Mouse (Mus musculus) left cerebral cortex, adult 18-20 months (tissue): ENCODE data around the gene Lin52. TPM values are rescaled to one million over a fixed set of nuclear protein-coding genes. Genes with fewer than 3 reads are reported as not detected.

Experiments used
- DNase-seq, 2 experiments: peaks; one replicate each; pipeline ENCODE4 v3.0.0; 2021 to 2022; ENCODE audit warnings: low spot score in 2 of 2, mixed read lengths in 1 of 2
- total RNA-seq, 2 experiments: library from RNA; stranded (reverse); gene quantifications; 2 replicates each; pipeline ENCODE4 v1.2.3; 2021

Lin52 gene
- total RNA-seq, 2 experiments from 2014 or later: 25.2 to 25.7 TPM

DNA sequence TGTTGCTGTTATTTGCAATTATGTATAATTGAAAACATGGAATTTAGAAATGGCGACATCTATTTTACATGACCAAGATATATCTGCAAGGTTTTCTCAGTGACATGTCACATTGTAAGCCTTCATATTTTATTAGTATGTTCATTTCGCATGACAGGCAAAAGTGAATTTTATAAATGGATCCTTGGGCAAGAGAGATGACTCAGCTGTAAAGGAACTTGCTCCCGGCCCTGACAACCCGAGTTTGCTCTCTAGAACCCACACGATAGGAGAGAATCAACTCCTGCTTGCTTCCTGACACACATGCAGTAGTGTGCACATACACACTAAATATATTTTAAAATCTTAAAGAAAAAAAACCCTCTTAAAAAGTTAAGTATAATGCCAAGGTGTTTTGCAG lies 10.2 kb downstream of the Lin52 start:
- DNase-seq: no peak

DNA sequence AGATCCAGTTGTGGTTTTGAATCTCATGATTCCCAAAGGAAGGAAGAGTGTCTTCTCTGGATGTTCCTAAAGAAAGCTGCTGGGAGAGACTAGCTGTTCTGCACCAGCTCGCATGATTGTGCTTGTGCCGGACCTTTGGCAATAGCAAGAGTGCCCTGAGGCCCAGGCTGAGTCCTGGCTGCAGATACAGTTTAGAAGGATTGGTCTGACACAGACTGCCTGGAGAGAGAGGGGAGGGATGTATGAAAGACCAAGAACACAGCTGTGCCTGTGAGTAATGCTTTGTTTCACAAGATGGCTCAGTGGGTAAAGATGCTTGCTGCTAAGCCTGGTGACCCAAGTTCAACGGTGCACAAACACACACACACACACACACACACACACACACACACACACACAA lies 11.6 kb downstream of the Lin52 start:
- DNase-seq: no peak

DNA sequence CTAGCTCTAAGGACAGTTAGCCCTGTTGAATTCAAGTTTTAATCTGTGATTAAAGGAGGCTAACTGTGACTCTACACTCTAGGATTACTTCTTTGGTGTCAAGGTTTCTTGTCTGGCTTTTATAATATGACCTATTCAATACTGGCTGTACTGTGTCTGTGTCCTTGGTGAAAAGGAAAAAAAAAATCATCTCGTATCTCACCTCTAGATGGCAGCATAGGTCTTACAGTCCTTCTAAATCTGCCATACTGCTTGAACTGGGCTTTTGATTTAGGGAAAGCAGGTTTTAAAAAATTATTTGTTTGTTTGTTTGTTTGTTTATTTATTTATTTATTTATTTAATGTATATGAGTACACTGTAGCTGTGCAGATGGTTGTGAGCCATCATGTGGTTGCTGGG lies 17.5 kb downstream of the Lin52 start:
- DNase-seq: no peak

DNA sequence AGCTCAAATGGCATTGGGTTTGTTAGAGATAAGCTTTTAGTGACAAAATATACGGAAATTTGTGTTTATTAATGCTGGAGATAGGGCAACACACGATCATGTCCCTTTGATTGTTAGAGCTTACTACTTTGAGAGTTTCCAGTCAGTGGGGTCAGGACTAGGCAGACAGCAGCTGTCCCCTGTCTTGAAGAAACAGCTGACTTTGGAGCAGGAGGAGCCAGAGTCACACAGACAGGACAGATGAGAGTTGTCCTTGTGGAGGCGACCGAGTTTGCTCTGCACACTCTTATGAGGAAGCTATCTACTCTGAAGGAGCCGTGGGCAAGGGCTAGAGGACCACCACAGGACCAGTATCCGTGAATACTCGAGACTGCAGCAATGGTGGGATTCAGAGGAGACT lies 27.7 kb downstream of the Lin52 start:
- no peak for DNase-seq

DNA sequence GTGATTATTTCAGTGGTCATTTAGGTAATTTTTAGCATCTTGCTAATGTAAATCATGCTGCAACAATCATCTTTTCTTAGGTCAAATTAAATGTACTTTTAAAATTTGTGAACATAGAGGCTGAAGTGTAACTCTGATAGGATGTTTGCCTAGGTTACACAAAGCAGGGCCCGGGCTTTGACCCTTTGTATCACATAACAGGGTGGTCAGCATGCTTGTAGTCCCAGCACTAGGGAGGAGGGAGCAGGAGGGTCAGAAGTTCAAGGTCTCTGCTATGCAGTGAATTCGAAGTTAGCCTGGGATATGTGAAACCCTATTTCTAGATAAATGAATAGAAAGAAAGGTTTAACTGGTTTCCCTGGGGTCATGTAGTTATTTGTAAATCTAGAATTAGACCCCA lies 30.0 kb downstream of the Lin52 start:
- DNase-seq: no peak

DNA sequence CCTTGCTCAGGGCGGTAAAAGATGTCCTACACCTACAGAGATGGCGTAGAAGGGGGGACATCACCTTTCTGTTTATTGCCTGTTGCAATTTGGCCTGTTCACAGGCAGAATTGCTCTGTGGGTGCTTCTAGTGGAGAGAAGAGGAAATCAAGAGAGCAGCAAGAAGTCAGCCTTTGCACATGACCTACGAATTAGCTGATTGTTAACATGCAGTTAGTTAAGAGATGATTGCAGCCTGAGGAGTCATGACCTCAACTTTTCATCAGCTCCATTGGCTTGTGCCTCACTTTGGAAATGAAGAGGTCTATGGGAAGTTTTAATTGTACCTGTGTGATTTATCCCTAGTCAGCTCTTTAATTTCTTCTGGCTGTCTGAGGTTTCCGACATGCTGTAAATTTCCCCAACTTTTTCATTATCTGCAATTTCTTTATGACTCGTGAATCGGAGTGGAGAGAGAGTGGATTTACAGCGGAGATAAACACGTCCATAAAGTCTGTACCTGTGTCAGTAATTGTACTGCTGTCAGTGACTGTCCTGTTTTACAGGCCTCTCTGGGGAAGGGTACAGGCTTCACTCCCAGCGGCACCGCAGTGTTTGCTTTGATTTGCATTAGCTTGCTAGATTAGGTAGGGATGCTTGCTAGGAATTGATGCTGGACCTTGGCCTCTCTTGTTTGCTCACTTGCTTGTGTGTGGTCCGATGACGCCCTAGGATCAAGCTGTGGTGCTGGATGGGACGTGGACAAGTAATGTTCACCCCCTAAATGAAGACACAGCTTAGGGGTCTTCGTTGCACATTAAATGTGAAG lies 31.8 kb downstream of the Lin52 start:
- no peak for DNase-seq

DNA sequence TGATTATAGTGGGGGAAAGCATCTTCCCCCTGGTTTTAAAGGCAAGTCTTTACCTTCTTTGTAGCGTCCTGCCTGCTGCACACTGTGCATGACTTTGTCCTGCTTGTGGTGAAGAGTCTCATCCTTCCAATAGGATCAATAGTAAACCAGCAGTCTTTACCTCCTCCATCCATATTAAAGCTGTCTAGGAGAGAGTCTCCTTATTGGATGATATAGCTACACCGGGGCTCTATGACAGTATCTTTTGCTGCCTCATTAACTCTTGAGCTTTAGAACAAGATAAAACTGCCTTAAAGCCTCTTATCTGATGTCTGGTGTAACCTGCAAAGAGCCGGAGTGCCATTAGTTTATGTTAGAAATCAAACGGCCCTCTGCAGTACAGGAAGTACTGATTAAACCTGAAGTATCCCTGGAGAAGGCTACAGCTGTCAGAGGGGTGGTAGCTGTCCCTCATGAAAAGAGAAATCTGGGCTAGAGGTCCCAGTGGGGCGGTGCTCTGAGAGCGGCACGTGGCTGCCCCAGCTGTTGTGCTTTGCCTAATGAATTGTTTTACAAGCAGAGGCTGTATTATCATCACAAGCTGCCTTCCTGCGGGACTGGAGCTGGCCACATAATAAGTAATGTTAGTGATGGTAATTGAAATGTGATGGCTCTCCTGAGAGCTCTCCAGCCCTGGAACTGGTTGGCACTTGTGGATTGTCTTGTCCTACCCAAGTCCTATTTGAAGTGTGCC lies 36.3 kb downstream of the Lin52 start:
- peak in 1 of 2 experiments; percentile 2 for DNase-seq

DNA sequence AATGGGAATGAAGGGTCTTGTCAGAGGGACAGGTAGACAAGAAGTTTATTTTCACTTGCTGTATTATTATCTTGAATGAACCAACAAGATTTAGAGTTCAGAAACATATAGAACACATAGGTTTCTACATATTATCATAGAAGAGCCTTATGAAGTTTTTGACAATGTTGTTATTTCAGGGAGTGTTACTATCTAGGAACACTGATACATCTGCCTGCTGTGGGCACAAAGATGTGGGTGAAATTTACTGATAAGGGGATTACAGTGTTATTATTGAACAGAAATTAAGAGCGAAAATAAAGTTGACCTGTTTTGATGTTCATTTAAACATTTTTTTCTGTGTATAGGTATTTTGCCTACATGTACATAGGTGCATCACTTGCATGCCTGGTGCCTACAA lies 45.6 kb downstream of the Lin52 start:
- no peak for DNase-seq

DNA sequence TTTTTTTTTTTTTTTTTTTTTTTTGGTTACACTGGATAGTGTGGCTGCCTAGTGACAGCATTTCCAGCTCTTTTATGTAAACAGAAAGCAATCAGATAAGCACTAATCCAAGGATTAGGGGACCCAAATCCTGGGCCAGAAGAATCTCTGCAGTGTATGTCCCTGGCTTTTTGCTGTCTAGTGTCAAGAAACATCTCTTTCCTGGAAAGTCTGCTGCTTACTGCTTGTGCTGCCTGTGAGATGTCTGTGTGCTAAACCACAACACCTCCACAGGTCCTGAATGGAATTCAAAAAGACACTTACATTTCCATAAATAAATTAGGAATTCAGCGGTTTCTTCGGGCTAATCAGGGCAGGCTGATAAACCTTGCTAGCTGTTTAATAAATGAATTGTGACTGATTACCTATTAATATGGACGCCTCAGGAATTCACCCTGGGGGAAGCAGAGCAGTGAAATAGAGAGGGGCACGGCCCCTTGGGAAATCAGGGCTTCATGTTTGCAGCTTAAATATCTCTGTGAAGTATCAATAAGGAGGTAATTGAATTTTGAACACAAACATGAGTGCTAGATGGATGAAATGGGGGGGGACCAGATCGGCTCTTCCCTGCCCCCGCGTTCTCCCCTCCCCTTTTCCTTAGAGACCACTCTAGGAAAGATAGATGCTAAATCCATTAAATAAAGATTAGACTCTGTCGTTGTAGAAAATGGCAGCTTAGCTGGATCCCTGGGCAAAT lies 49.5 kb downstream of the Lin52 start:
- DNase-seq: no peak

DNA sequence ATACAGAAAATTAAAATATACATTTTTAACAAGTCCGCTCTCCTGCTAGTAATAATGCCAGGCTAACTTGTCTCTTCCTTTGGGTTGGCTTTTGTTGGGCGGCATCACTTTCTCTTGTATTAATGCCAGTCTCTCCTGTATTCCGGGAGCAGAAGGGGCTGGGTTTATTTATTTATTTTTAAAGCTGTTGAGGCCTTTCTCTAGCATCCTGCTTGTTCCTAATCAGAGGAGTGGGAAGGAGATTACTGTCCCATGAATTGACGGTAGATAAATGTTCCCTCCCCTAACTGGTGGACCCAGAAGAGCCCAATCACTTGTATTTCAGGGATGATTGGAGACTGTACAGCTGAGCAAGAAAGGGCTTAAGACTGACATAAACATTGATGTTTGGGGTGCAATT lies 50.1 kb downstream of the Lin52 start:
- DNase-seq: no peak

DNA sequence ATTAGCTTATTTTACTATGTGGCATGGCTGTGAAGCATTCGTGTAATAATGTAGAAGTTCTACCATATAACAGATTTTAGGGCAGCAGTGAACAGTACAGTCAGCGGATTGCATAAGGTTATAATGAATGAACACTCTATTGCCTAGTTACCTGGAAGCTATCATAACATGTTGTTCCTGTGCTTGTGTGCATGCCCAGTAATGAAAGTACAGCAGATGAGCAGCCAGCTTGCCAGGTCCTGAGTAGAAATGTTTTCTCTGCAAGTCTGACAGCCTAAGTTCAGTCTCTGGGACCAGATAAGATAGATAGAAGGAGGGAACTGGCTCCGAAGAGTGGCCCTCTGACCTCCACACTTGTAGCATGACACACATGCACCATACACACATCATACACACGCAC lies 55.6 kb downstream of the Lin52 start:
- no peak for DNase-seq

DNA sequence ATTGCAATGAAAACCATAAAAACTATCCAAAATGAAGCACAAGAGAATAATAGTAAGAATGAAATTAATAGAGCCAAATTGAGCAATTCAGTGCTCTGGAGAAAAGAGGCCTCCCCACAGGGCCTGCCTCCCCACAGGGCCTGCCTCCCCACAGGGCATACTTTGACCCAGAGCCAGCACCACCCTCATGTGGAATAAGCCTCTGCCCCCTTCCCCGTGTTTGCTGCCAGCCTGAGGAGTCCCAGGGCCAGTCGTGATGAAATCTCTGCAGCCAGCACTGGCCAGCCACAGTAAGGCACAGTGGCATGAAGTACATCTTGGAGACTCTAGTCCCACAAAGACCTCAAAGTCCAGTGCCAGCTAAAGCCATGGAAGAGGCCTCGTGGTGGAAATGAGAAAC lies 60.8 kb downstream of the Lin52 start:
- no peak for DNase-seq

DNA sequence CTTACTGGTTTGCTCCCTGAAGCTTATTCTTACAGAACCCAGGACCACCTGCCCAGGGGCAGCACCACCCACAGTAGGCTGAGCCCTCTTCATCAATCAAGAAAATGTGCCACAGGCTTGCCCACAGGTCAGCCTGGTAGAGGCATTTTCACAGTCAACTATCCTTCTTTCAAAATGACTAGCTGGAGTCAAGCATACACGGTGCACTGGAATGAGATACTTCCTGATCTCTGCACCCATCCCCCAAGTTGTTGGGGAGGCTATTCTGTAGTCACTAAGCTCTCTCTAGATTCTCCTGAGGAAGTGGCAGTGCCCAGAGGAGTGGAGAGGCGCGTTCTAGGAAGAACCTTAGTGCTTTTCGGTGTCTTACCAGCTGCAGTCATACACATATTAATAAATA lies 64.3 kb downstream of the Lin52 start:
- DNase-seq: no peak

DNA sequence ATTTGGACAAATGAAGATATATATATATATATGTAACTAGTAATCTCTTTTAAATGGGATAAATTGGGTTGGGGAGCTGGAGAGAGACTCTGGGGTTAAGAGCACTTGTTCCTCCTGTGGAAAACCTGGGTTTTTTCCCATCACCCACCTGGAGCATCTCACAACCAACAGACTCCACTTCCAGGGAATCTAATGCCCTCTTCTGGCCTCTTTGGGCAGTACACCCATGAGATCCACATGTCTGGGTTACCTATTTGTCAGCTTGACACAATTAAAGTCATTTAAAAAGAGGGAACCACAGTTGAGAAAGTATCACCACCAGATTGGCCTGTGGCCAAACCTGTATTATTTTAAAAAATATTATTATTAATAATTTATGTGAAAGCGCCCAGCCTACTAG lies 65.4 kb downstream of the Lin52 start:
- DNase-seq: no peak

DNA sequence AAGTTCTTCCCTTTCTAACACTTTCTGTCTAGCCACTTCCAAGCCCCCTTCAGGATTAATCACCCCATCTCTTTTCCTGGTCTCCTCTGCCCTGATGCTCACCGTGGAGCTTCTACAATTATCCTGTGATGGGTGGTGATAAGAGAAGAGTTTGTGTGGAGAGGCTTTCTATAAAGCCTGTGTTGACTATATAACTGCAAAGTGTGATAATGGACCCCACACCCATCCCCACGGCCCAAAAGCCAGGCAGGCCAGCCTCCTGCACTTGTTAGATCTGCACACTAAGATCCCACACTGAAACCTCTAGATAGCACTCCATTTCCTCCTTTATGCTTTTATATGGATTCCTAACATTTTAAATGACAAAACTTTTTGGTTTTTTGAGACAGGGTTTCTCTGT lies 66.8 kb downstream of the Lin52 start:
- DNase-seq: no peak

DNA sequence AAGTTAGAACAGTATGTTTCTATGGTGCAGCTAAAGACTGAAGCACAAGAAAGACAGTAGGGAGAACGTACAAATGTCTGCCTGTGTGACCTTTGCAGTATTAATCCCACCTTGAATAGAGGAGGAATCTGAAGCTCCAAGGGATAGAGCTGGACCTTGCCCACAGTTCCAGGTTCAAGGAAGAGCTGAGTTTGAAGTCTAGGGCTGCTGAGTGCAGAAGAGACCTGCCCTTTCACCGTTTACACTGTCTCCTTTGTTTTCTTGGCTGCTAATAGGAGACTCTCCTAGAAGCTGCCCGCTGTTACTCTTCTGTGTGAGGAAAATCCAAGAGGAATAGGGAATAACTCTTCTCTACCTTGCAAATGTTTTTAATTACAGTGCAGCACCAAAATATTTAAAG lies 72.5 kb downstream of the Lin52 start:
- no peak for DNase-seq

DNA sequence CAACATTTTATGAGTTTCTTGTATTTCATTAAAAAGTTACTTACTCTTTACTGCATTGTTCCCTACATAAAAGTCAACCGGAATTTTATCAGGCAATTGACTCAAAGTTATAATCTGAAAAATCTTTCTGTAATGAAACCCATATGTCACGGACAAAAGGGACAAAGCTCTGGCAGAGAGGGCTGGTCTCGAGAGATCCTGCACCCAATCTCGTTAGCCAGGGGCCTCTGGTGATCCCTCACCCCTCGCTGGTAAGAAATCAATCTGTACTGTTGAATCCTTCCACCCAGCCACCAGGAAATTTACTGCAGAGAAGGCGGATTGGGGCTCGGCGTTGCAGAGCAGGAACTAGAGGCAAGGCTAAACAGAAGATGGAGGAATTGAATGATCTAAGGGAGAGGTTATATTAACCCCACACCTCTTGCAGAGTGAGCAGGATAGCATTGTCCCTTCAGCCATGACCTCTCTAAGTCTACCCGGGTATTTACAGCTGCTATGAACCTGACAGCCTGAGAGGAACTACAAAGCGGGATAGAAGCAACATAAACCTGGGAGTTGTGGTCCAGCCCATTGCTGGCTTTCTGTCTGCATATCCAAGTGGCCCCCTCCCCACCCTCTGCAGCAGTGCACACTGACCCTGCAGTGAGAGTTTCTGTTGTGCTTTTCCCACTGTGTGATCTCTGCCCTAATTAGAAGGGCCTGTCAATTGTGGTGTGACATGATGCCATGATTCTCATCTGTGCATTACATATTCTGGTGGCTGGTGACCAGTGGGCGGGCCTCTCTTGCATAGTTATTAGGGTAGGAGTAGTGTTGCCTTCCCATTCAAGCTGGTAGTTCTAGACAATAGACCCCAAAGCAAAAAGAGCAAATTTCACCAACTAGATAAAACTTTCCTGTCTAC lies 73.2 kb downstream of the Lin52 start:
- DNase-seq: no peak

DNA sequence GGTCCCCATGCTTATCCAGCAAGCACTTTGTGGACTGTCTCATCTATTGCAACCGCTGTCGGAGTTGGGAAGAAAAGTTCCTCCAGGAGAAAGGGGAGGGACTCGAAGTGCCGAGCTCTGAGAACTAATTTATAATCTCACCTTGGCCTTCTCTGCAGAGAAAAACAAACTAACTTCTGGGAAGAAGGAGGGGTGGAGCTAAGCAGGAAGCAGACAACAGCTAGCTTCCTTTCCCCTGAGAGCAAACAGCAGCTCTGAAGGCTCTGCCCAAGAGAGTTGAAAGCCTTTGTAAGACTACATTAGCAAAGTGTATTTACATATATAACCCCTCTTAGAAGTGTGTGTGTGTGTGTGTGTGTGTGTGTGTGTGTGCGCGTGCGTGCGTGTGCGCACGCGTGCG lies 74.2 kb downstream of the Lin52 start:
- DNase-seq: no peak

DNA sequence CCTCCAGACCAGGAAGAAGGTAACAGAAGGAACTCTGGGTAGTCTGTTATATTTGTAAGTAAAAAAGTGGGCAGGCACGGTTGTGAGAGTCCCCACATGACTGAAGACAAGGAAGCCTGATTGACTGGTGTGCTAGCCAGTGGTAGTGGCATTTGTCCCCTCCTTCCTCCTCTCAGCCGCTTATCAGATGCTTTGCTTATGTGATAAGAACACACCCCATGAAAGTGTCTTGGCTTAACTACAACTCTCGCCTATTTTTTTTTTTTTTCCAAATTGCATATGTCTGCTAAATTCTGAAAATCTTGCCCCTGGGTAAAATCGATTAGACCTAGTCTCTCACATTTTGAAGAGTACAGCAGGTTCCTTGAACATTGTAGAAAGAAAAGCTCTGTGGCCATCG lies 79.2 kb downstream of the Lin52 start:
- DNase-seq: no peak

DNA sequence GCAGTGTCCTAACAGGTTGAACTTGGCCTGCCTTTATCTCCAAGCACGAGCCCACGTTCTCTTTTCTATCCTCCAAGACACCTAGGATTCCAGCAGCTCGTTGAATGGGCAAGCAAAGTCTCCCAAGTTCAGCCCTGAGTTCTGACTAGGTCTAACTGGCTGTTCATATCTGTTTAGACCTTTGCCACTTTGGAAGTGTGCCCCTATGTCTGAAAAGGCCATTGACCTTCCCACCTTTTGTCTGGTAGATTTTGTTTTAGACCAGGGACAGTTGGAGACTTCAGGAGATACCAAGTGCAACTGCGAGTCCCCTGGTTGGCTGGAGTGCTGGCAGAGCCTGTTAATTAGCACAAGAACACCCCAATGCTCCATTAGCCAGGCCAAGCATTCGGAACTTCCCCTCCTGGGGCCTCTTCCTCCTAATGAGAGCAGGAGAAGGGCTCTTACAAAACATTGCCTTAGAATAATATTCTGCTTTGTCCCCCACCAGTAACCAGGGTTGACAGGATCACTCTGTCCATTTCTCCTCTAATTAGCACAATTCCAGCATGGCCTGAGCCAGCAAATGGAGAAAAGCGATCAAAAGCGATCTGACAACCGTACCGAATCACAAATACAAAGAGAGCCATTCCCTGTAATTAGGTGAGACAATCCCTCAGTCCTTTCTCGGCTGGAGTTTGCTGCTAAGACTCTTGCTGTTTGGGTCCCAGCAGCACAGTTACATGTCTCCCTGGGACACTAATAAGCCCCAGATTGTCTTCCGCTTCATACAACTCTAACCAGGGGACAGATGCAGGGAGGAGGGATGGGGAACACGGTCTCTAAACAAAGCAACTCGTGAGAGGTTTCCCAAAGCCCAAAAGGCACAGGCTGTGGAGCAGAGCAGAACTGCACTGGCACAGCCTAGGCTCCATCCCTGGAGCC lies 80.9 kb downstream of the Lin52 start:
- DNase-seq: no peak
